In genomic region chr1:78649269-78650061, GRCm38 (mm10) we compare ENCODE assay signal across 11 mouse cellular contexts. TPM values are rescaled to one million over a fixed set of nuclear protein-coding genes. Genes with fewer than 3 reads are reported as not detected.
DNase-seq lines count a peak whose midpoint lies in the region; ATAC-seq and TF ChIP-seq lines count a peak whose summit lies in the region.
"Had no signal": no experiment of that assay in that cellular context is flagged by ENCODE, and none has a peak within 500 bp of the region (broad histone marks: within the 10 kb centered on the region; RNA-seq: fewer than 3 reads in every experiment).

No protein-coding gene starts in this region.

- 40% methylated on average over 6 of the region's 6 CpGs for whole genome bisulfite sequencing in hindbrain, embryonic 12.5 days
- 43% methylated on average over 6 of the region's 6 CpGs for WGBS in hindbrain, embryonic 13.5 days
- WGBS in stomach, embryonic 14.5 days = 49% methylated on average over 6 of the region's 6 CpGs
- WGBS in stomach, postnatal 0 days = 48% methylated on average over 6 of the region's 6 CpGs
- WGBS in embryonic facial prominence, embryonic 12.5 days = 21% methylated on average over 6 of the region's 6 CpGs
- WGBS in stomach, embryonic 15.5 days = 44% methylated on average over 6 of the region's 6 CpGs

- TF ChIP-seq CTCF in stomach, postnatal 0 days (IDR thresholded peaks at IDR 0.05; ENCODE audit: low read depth) = no peak

- no peak for ATAC-seq in hindbrain, embryonic 12.5 days (ENCODE audit: low FRiP score)
- no peak for ATAC-seq in hindbrain, embryonic 13.5 days (ENCODE audit: low FRiP score)
- 0 out of 2 replicates have a peak, but pooled peaks have one; percentile 49 for ATAC-seq in stomach, embryonic 14.5 days (ENCODE audit: insufficient number of reproducible peaks, insufficient read depth, low FRiP score, low read depth)
- no peak for ATAC-seq in stomach, postnatal 0 days (ENCODE audit: low FRiP score, low TSS enrichment)
- ATAC-seq in embryonic facial prominence, embryonic 12.5 days (ENCODE audit: insufficient number of reproducible peaks, insufficient read depth, low FRiP score, low TSS enrichment) = peak; percentile 86
- ATAC-seq in stomach, embryonic 15.5 days (ENCODE audit: insufficient read depth, low FRiP score, low read depth) = peak; percentile 27; the same call in 1 of the 2 replicates

- H3K36me3 ChIP-seq in hindbrain, embryonic 12.5 days = no peaks in the 10 kb centered on the region
- no peaks in the 10 kb centered on the region for H3K36me3 ChIP-seq in hindbrain, embryonic 13.5 days
- H3K36me3 ChIP-seq in stomach, embryonic 14.5 days (ENCODE audit: control insufficient read depth, insufficient read depth, low read length) = no peaks in the 10 kb centered on the region
- no peaks in the 10 kb centered on the region for H3K36me3 ChIP-seq in stomach, postnatal 0 days (ENCODE audit: control insufficient read depth, insufficient read depth, low read length)
- no peaks in the 10 kb centered on the region for H3K36me3 ChIP-seq in embryonic facial prominence, embryonic 12.5 days
- H3K36me3 ChIP-seq in stomach, embryonic 15.5 days = no peaks in the 10 kb centered on the region
- H3K36me3 ChIP-seq: liver, embryonic 13.5 days had no signal

- peak overlapping the region; percentile 44; the same call in 1 of the 2 replicates for H3K27ac ChIP-seq in hindbrain, embryonic 12.5 days
- no peak overlapping the region for H3K27ac ChIP-seq in hindbrain, embryonic 13.5 days
- H3K27ac ChIP-seq in stomach, embryonic 14.5 days (ENCODE audit: low read length) = no peak overlapping the region
- no peak overlapping the region for H3K27ac ChIP-seq in stomach, postnatal 0 days (replicated peaks)
- peak overlapping the region; percentile 69 for H3K27ac ChIP-seq in embryonic facial prominence, embryonic 12.5 days
- H3K27ac ChIP-seq in stomach, embryonic 15.5 days = no peak overlapping the region
- H3K27ac ChIP-seq: liver, embryonic 13.5 days had no signal

- TF ChIP-seq EP300 in stomach, postnatal 0 days (optimal IDR thresholded peaks at IDR 0.05) = no peak

- H3K9ac ChIP-seq in hindbrain, embryonic 12.5 days = no peak overlapping the region
- no peak overlapping the region for H3K9ac ChIP-seq in hindbrain, embryonic 13.5 days
- no peak overlapping the region for H3K9ac ChIP-seq in stomach, embryonic 14.5 days (replicated peaks; ENCODE audit: low read depth, low read length)
- H3K9ac ChIP-seq in stomach, postnatal 0 days (ENCODE audit: low read length) = no peak overlapping the region
- no peak overlapping the region for H3K9ac ChIP-seq in embryonic facial prominence, embryonic 12.5 days
- H3K9ac ChIP-seq in stomach, embryonic 15.5 days = no peak overlapping the region
- H3K9ac ChIP-seq: liver, embryonic 13.5 days had no signal

- no peaks in the 10 kb centered on the region for H3K27me3 ChIP-seq in hindbrain, embryonic 12.5 days
- H3K27me3 ChIP-seq in hindbrain, embryonic 13.5 days = no peaks in the 10 kb centered on the region
- H3K27me3 ChIP-seq in stomach, embryonic 14.5 days (ENCODE audit: control insufficient read depth, insufficient read depth, low read length) = no peaks in the 10 kb centered on the region
- H3K27me3 ChIP-seq in stomach, postnatal 0 days (ENCODE audit: control insufficient read depth, insufficient read depth, low read length) = no peaks in the 10 kb centered on the region
- H3K27me3 ChIP-seq in embryonic facial prominence, embryonic 12.5 days = no peaks in the 10 kb centered on the region
- H3K27me3 ChIP-seq in stomach, embryonic 15.5 days (replicated peaks) = no peaks in the 10 kb centered on the region
- H3K27me3 ChIP-seq: liver, embryonic 13.5 days had no signal

- H3K4me3 ChIP-seq in hindbrain, embryonic 12.5 days = no peak overlapping the region
- no peak overlapping the region for H3K4me3 ChIP-seq in hindbrain, embryonic 13.5 days
- H3K4me3 ChIP-seq in stomach, embryonic 14.5 days (ENCODE audit: low read depth, low read length) = no peak overlapping the region
- H3K4me3 ChIP-seq in stomach, postnatal 0 days (ENCODE audit: low read depth, low read length) = no peak overlapping the region
- no peak overlapping the region for H3K4me3 ChIP-seq in embryonic facial prominence, embryonic 12.5 days
- no peak overlapping the region for H3K4me3 ChIP-seq in stomach, embryonic 15.5 days (replicated peaks)
- H3K4me3 ChIP-seq: liver, embryonic 13.5 days had no signal

- H3K4me2 ChIP-seq in hindbrain, embryonic 12.5 days (replicated peaks) = no peak overlapping the region
- no peak overlapping the region for H3K4me2 ChIP-seq in hindbrain, embryonic 13.5 days
- no peak overlapping the region for H3K4me2 ChIP-seq in stomach, embryonic 14.5 days (replicated peaks; ENCODE audit: low read depth, low read length)
- no peak overlapping the region for H3K4me2 ChIP-seq in stomach, postnatal 0 days (replicated peaks; ENCODE audit: low read depth)
- no peak overlapping the region for H3K4me2 ChIP-seq in embryonic facial prominence, embryonic 12.5 days (replicated peaks)
- no peak overlapping the region for H3K4me2 ChIP-seq in stomach, embryonic 15.5 days
- H3K4me2 ChIP-seq: liver, embryonic 13.5 days had no signal

- no peak for DNase-seq in stomach, postnatal 0 days (ENCODE audit: low spot score)
- DNase-seq in lung, postnatal 36 days = no peak
- DNase-seq in thymus, postnatal 25 days = no peak
- DNase-seq: liver, embryonic 13.5 days; spleen, adult 18-20 months; thymus, adult 2 months had no signal

- H3K4me1 ChIP-seq in hindbrain, embryonic 12.5 days = no peaks in the 10 kb centered on the region
- H3K4me1 ChIP-seq in hindbrain, embryonic 13.5 days (replicated peaks) = no peaks in the 10 kb centered on the region
- H3K4me1 ChIP-seq in stomach, embryonic 14.5 days (ENCODE audit: control insufficient read depth, insufficient read depth, low read length) = no peaks in the 10 kb centered on the region
- H3K4me1 ChIP-seq in stomach, postnatal 0 days (replicated peaks; ENCODE audit: control insufficient read depth, insufficient read depth) = no peaks in the 10 kb centered on the region
- H3K4me1 ChIP-seq in embryonic facial prominence, embryonic 12.5 days = peaks cover 14% of the 10 kb centered on the region
- H3K4me1 ChIP-seq in stomach, embryonic 15.5 days = no peaks in the 10 kb centered on the region
- H3K4me1 ChIP-seq: liver, embryonic 13.5 days had no signal

- no peaks in the 10 kb centered on the region for H3K9me3 ChIP-seq in hindbrain, embryonic 12.5 days (replicated peaks)
- H3K9me3 ChIP-seq in hindbrain, embryonic 13.5 days = no peaks in the 10 kb centered on the region
- H3K9me3 ChIP-seq in stomach, embryonic 14.5 days (ENCODE audit: control insufficient read depth, low read depth, low read length) = no peaks in the 10 kb centered on the region
- no peaks in the 10 kb centered on the region for H3K9me3 ChIP-seq in stomach, postnatal 0 days (ENCODE audit: control insufficient read depth, low read length)
- H3K9me3 ChIP-seq in embryonic facial prominence, embryonic 12.5 days = no peaks in the 10 kb centered on the region
- H3K9me3 ChIP-seq in stomach, embryonic 15.5 days = no peaks in the 10 kb centered on the region
- H3K9me3 ChIP-seq: liver, embryonic 13.5 days had no signal

RNA-seq across cellular contexts. Expression of gene Acsl3, which starts 8.2 kb away (rescaled TPM):
- 83.2 and 96.6 TPM in 2 replicates for polyA plus RNA-seq in hindbrain, embryonic 12.5 days (2016; fragmentation: Nextera tagmentation; extraction: Ambion mirVana)
- 73.3 and 78.5 TPM in 2 replicates for polyA plus RNA-seq in hindbrain, embryonic 13.5 days (2015; fragmentation: Nextera tagmentation; extraction: Ambion mirVana)
- 80.6 and 85.9 TPM in 2 replicates for polyA plus RNA-seq in stomach, embryonic 14.5 days (2014; fragmentation: Nextera tagmentation; extraction: Ambion mirVana)
- 36.9 and 37.7 TPM in 2 replicates for polyA plus RNA-seq in stomach, postnatal 0 days (2015; fragmentation: Nextera tagmentation; extraction: Ambion mirVana)
- 75.4 and 92.0 TPM in 2 replicates for polyA plus RNA-seq in embryonic facial prominence, embryonic 12.5 days (2016; fragmentation: Nextera tagmentation; extraction: Ambion mirVana)
- polyA plus RNA-seq in stomach, embryonic 15.5 days (2015; fragmentation: Nextera tagmentation; extraction: Ambion mirVana) = 61.0 and 61.9 TPM in 2 replicates

RNA-seq across cellular contexts. Expression of gene Utp14b, which starts 8.4 kb away (rescaled TPM):
- polyA plus RNA-seq in hindbrain, embryonic 12.5 days (2016; fragmentation: Nextera tagmentation; extraction: Ambion mirVana) = 3.8 and 4.0 TPM in 2 replicates
- 2.6 and 2.9 TPM in 2 replicates for polyA plus RNA-seq in hindbrain, embryonic 13.5 days (2015; fragmentation: Nextera tagmentation; extraction: Ambion mirVana)
- 6.5 and 6.6 TPM in 2 replicates for polyA plus RNA-seq in stomach, embryonic 14.5 days (2014; fragmentation: Nextera tagmentation; extraction: Ambion mirVana)
- 1.3 TPM in 2 replicates for polyA plus RNA-seq in stomach, postnatal 0 days (2015; fragmentation: Nextera tagmentation; extraction: Ambion mirVana)
- 5.3 and 5.7 TPM in 2 replicates for polyA plus RNA-seq in embryonic facial prominence, embryonic 12.5 days (2016; fragmentation: Nextera tagmentation; extraction: Ambion mirVana)
- polyA plus RNA-seq in stomach, embryonic 15.5 days (2015; fragmentation: Nextera tagmentation; extraction: Ambion mirVana) = 3.0 and 3.6 TPM in 2 replicates

Comparison
In these comparisons a context has a peak if more than half of its experiments do, and no peak if none do; other contexts are left out.
1. ATAC-seq: peak in stomach, embryonic 14.5 days (single experiment), embryonic facial prominence, embryonic 12.5 days (single experiment) and stomach, embryonic 15.5 days (single experiment); none in hindbrain, embryonic 12.5 days (single experiment), hindbrain, embryonic 13.5 days (single experiment) and stomach, postnatal 0 days (single experiment).
2. H3K27ac ChIP-seq: peak in hindbrain, embryonic 12.5 days (single experiment) and embryonic facial prominence, embryonic 12.5 days (single experiment); none in hindbrain, embryonic 13.5 days (single experiment), stomach, embryonic 14.5 days (single experiment), stomach, postnatal 0 days (single experiment) and stomach, embryonic 15.5 days (single experiment).